Mouse (Mus musculus): Measurements from ENCODE around the gene Cyp39a1.

Cyp39a1 gene

GRCm38 (mm10) chr17:43784531-43784930 lies 117.3 kb downstream of the Cyp39a1 start:
- no peak for DNase-seq (ENCODE audit: low read depth, low spot score)

GRCm38 (mm10) chr17:43788222-43788621 lies 121.0 kb downstream of the Cyp39a1 start:
- DNase-seq (ENCODE audit: low read depth, low spot score), result no peak

- DNase-seq (ENCODE audit: low read depth, low spot score), result no peak
Measured at GRCm38 (mm10) chr17:43789376-43789775, 122.2 kb downstream of the Cyp39a1 start.

- no peak for DNase-seq (ENCODE audit: low read depth, low spot score)
Measured at GRCm38 (mm10) chr17:43791751-43792150, 124.5 kb downstream of the Cyp39a1 start.

GRCm38 (mm10) chr17:43794731-43795280 lies 127.6 kb downstream of the Cyp39a1 start:
- no peak for DNase-seq (ENCODE audit: low read depth, low spot score)
